Mouse (Mus musculus): Measurements from ENCODE around the gene Olah. TPM values are rescaled to one million over a fixed set of nuclear protein-coding genes. Genes with fewer than 3 reads are reported as not detected.
"Not testable (repeated sequence)": the region's sequence is repeated elsewhere in the genome, so short reads cannot be mapped to it uniquely, and the experiment has no call there.

Olah gene
- total RNA-seq (2012; rRNA removed) = not detected in 2 replicates
- total RNA-seq (2014; rRNA removed) = 0.39 TPM in 1 of 2 replicates, not detected in the other
- not detected in 2 replicates for polyA plus RNA-seq (2012; ENCODE audit: insufficient read length, low read depth)

- H3K4me2 ChIP-seq (ENCODE audit: insufficient read depth, low read depth, poor library complexity, severe bottlenecking); DNase-seq (ENCODE audit: extremely low read depth); H3K79me2 ChIP-seq (replicated peaks; ENCODE audit: control insufficient read depth, extremely low read depth, insufficient read depth, poor library complexity, severe bottlenecking); H3K9ac ChIP-seq (ENCODE audit: insufficient read depth, low read depth); dilution Hi-C loops (cut with MboI; ENCODE audit: extremely low pct_ligation_motif_present, extremely low pct_unique_long_range_greater_than_20kb, low sequenced_read_pairs); H3K27me3 ChIP-seq (replicated peaks); H3K27ac ChIP-seq (ENCODE audit: insufficient read depth, low read depth); H3K4me1 ChIP-seq (ENCODE audit: control insufficient read depth in 1 of 2, insufficient read depth in 2 of 2); in situ Hi-C loops (cut with MboI; ENCODE audit: low pct_ligation_motif_present, low pct_unique_long_range_greater_than_20kb, low sequenced_read_pairs); H3K9me3 ChIP-seq (replicated peaks; ENCODE audit: low read length); H3K4me3 ChIP-seq (replicated peaks in 1 of 3; ENCODE audit: low read depth in 2 of 3, low read length in 2 of 3, poor library complexity in 1 of 3); H3K36me3 ChIP-seq (replicated peaks in 1 of 2; ENCODE audit: control insufficient read depth in 1 of 2, insufficient read depth in 1 of 2, low read length in 1 of 2): not testable (repeated sequence)
These were observed at the start of gene Olah for GRCm38 (mm10) chr2:3397110-3397509. Olah (minus strand) TSS chr2:3397210.

- Histone ChIP-seq H3K4me2 (ENCODE audit: insufficient read depth, low read depth, poor library complexity, severe bottlenecking) (no peak overlapping the region), H3K36me3 (replicated peaks in 1 of 2; ENCODE audit: control insufficient read depth in 1 of 2, insufficient read depth in 1 of 2, low read length in 1 of 2) (peaks cover 50 to 92% of the 10 kb centered on the region in 2 experiments), H3K9ac (ENCODE audit: insufficient read depth, low read depth) (no peak overlapping the region), H3K4me1 (ENCODE audit: control insufficient read depth in 1 of 2, insufficient read depth in 2 of 2) (peaks cover 0 to 17% of the 10 kb centered on the region in 2 experiments; a peak in 2 of 4 replicates), H3K27me3 (replicated peaks) (no peaks in the 10 kb centered on the region), H3K4me3 (replicated peaks in 1 of 3; ENCODE audit: low read depth in 2 of 3, low read length in 2 of 3, poor library complexity in 1 of 3) (no peak overlapping the region), H3K27ac (ENCODE audit: insufficient read depth, low read depth) (no peak overlapping the region), H3K9me3 (replicated peaks; ENCODE audit: low read length) (no peaks in the 10 kb centered on the region), H3K79me2 (replicated peaks; ENCODE audit: control insufficient read depth, extremely low read depth, insufficient read depth, poor library complexity, severe bottlenecking) (no peaks in the 10 kb centered on the region)
- no peak for DNase-seq (ENCODE audit: extremely low read depth)
- dilution Hi-C loops (cut with MboI; ENCODE audit: extremely low pct_ligation_motif_present, extremely low pct_unique_long_range_greater_than_20kb, low sequenced_read_pairs) (no loop called here), in situ Hi-C loops (cut with MboI; ENCODE audit: low pct_ligation_motif_present, low pct_unique_long_range_greater_than_20kb, low sequenced_read_pairs) (no loop called here)
- TF ChIP-seq ZMIZ1 (IDR thresholded peaks at IDR 0.05; ENCODE audit: low read depth, low read length) (no peak), ZKSCAN1 (IDR thresholded peaks at IDR 0.05; ENCODE audit: borderline replicate concordance, low read depth, low read length) (no peak), MYC (IDR thresholded peaks at IDR 0.05; ENCODE audit: low read depth, low read length) (no peak)
These were observed 49.0 kb upstream of the Olah start for GRCm38 (mm10) chr2:3445984-3446383.

- Histone ChIP-seq H3K27ac (ENCODE audit: insufficient read depth, low read depth) (no peak overlapping the region), H3K4me2 (ENCODE audit: insufficient read depth, low read depth, poor library complexity, severe bottlenecking) (no peak overlapping the region), H3K36me3 (replicated peaks in 1 of 2; ENCODE audit: control insufficient read depth in 1 of 2, insufficient read depth in 1 of 2, low read length in 1 of 2) (peaks cover 55 to 87% of the 10 kb centered on the region in 2 experiments), H3K79me2 (replicated peaks; ENCODE audit: control insufficient read depth, extremely low read depth, insufficient read depth, poor library complexity, severe bottlenecking) (no peaks in the 10 kb centered on the region), H3K9ac (ENCODE audit: insufficient read depth, low read depth) (no peak overlapping the region), H3K27me3 (replicated peaks) (no peaks in the 10 kb centered on the region), H3K9me3 (replicated peaks; ENCODE audit: low read length) (no peaks in the 10 kb centered on the region), H3K4me1 (ENCODE audit: control insufficient read depth in 1 of 2, insufficient read depth in 2 of 2) (peaks cover 0 to 17% of the 10 kb centered on the region in 2 experiments; a peak in 2 of 4 replicates), H3K4me3 (replicated peaks in 1 of 3; ENCODE audit: low read depth in 2 of 3, low read length in 2 of 3, poor library complexity in 1 of 3) (no peak overlapping the region)
- dilution Hi-C loops (cut with MboI; ENCODE audit: extremely low pct_ligation_motif_present, extremely low pct_unique_long_range_greater_than_20kb, low sequenced_read_pairs) (no loop called here), in situ Hi-C loops (cut with MboI; ENCODE audit: low pct_ligation_motif_present, low pct_unique_long_range_greater_than_20kb, low sequenced_read_pairs) (no loop called here)
- no peak for DNase-seq (ENCODE audit: extremely low read depth)
- no peak for TF ChIP-seq MAFK (IDR thresholded peaks at IDR 0.05; ENCODE audit: insufficient replicate concordance, low read length)
- TF ChIP-seq BHLHE40 (IDR thresholded peaks at IDR 0.05; ENCODE audit: low read depth, low read length) = no peak
- TF ChIP-seq JUN (IDR thresholded peaks at IDR 0.05; ENCODE audit: insufficient read depth, low read depth, low read length) = no peak
- TF ChIP-seq CHD1 (IDR thresholded peaks at IDR 0.05; ENCODE audit: low read depth, low read length) = no peak
- no peak for TF ChIP-seq PAX5 (IDR thresholded peaks at IDR 0.05; ENCODE audit: low read length)
- no peak for TF ChIP-seq JUND (conservative IDR thresholded peaks at IDR 0.05; ENCODE audit: low read depth, low read length)
- TF ChIP-seq TCF12 (IDR thresholded peaks at IDR 0.05; ENCODE audit: low read depth, low read length) = no peak
These were observed 47.2 kb upstream of the Olah start for GRCm38 (mm10) chr2:3444206-3444605.

All from CH12.LX (cell line).